Mouse (Mus musculus) right cerebral cortex, postnatal 10 days (tissue): ENCODE results near the gene Cryba1.
"Not testable (repeated sequence)": the region's sequence is repeated elsewhere in the genome, so short reads cannot be mapped to it uniquely, and the experiment has no call there.

ENCODE experiments used
- DNase-seq, 2 experiments: peaks; one replicate each; pipeline ENCODE4 v3.0.0; 2021; ENCODE audit warnings: low spot score in 2 of 2

Gene Cryba1

DNA sequence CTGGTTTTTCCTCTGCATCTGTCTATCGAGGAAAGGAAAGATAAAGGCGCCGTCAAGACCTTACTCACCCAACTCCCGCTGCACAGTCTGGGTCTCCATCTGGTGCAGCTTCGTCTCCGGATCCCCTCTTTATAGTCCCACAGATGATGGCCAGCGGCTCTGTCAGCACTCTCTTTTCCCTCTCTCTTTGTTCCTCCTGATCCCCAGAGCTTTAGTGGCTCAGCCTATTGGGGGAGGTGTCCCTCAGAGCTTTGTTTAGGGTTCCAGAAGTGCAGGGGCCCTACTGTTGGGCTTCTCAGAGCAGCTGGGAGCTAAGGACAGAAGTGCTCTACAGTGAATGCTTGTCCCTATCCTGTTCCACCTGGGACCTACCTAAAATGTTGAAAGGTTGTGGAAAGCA lies at the start of gene Cryba1:
TSS of gene Cryba1 (minus strand) at position 101 of the 400 bp plus-strand sequence.
- no peak for DNase-seq

- no peak for DNase-seq
Observed at GRCm38 (mm10) chr11:77771879-77772713, 47.0 kb upstream of the Cryba1 start.

- no peak for DNase-seq
Observed at GRCm38 (mm10) chr11:77770346-77770745, 45.3 kb upstream of the Cryba1 start.

DNA sequence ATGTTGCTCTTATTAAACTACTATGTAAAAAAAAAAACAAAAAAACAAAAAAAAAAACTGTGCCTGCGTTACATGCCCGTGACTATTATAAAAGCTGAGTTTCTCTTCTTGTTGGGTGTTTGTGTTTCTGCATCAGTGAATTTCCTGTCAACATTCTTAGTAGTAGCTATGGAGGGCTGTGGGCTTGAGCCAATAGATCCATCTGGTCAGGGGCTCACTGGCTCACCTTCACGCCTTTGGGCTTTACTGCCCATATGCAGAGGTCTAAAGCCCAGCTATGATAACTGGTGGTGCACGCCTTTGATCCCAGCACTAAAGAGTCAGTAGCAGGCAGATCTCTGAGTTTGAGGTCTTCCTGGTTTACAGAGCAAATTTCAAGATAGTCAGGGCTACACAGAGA lies 44.4 kb upstream of the Cryba1 start:
- peak in 1 of 2 experiments; percentile 8 for DNase-seq

GRCm38 (mm10) chr11:77766351-77767001 lies 41.4 kb upstream of the Cryba1 start:
- peak; percentile 62 to 65 for DNase-seq

DNA sequence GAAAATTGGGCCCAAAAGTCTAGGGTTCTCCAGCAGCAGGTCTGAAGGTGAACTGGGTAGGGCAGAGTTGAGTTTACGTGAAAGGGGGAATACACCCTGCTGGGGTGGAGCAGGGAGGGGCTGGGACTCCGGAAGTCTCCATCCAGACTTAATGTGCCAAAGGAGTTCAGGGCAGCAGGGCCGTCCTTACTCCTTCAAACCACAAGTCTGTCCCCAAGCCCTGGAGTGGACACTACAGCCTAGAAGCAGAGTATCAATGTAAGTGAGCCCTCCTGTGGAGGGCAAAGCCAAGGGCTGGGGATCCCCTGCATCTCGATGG lies 40.3 kb upstream of the Cryba1 start:
- peak in 1 of 2 experiments; percentile 31 for DNase-seq

GRCm38 (mm10) chr11:77764694-77765458 lies 39.8 kb upstream of the Cryba1 start:
- DNase-seq, result peak; percentile 52 to 64

DNA sequence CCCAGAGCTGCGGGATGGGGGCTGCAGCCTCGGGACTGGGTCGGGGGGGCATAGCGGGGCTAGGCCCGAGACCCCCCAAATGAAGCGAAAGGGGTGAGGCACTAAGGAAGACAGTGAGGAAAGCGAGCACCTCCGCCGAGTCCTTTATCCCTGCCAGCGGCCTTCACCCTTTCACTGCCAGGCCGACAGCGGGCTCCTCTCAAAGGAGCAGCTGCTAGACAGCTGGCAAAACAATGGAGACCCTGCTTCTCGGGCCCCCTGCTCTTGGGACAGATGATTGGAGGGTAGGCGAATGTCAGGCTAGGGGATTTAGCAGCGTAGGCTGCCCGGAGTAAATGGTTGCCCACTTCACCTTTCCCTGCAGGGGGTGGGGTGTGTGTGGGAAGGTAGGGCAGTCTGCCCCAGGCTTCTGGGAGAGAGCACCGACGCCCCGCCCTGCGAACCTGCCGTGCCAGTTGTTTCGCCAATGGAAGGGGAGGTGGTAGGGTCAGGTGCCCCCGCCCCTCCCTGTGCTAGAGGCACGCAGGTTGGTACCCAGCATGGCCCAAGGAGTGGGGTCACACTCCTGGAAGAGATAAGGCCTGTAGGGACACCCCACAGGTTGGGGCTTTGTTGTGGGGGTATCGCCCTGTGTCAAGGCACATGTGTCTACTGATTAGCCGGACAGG lies 38.7 kb upstream of the Cryba1 start:
- peak; percentile 57 to 65 for DNase-seq

DNA sequence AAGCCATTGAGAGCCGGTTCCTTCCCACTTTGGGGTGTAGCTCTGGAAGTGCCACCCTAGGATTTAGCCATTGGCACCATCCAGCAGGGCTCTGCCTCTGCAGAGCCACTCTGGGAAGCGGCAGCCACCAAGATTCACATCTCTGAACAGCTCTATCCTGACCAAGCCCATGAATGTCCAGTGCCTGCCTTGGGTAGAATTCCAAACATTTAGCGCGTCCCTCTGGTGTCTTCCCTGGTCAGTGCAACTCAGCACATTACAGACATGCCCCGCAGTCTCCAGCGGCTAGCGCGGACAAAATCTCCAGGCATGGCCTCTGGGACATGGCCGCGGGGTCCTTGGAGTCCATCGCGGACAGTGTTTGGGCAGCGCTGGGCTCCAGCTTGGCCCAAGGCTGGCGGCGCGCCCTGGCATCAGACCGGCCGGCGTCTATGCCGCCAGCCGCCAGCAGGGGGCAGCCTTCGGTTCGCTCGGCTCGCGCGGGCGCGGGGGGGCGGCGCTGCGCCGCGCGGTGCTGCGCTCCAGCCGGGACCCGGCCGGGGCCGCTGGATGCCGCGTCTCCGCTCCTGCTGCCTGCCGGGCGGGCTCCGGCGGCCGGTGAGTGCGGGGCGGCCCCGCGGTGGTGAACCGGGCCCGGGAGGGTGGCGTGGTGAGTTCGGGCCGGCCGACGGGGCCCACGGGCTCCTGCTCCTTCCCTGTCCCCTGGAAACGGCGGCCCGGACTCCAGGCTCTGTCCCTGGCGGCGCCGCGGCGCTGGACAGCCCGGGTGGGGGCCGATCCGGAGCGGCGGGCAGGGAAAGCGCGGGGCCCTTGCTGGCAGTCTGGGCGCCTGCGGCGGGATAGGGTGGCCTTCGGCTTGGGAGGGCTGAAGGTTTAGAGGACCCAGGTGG lies 37.9 kb upstream of the Cryba1 start, which contains the start of gene Myo18a:
TSS of gene Myo18a (plus strand) at position 464 of the 890 bp plus-strand sequence.
- DNase-seq, result peak; percentile 83 to 87

GRCm38 (mm10) chr11:77760031-77760430 lies 34.9 kb upstream of the Cryba1 start:
- no peak for DNase-seq

DNA sequence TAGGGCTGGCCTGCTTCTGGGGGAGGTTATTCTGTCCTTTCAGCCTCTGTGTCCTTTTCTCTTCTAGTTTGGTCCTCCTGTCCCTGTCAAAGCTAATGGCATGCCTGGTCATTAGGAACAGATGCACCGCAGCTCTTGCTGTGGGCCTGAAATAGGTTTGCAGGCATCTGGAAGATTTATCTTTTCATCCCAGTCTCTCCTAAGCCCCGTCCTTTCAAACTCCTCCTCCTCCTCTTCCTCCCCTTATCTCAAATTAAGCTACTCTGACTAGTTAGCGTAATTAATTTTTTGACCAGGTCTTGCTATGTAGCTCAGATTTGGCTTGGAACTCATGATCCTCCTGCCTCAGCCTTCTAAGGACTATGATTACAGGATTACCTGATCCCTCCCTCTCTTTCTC lies 28.4 kb upstream of the Cryba1 start:
- no peak for DNase-seq

DNA sequence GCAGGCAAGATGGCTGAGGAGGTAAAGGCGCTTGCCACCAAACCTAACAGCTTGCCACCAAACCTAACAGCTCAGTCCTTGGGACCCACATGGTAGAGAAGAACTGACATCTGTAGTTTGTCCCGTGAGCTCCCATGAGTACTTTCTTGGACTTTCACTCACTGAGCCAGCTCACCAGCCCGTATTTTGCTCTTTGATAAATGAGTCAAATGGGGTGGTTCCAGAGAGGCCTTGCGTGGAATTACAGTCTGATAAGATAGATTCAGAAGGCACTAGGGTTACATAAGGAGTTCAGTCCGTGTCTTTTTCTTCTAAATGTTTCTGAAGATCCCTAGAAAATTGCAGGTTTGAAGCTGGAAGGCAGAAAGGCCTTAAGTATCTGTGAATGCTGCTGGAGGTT lies 27.4 kb upstream of the Cryba1 start:
- no peak for DNase-seq

DNA sequence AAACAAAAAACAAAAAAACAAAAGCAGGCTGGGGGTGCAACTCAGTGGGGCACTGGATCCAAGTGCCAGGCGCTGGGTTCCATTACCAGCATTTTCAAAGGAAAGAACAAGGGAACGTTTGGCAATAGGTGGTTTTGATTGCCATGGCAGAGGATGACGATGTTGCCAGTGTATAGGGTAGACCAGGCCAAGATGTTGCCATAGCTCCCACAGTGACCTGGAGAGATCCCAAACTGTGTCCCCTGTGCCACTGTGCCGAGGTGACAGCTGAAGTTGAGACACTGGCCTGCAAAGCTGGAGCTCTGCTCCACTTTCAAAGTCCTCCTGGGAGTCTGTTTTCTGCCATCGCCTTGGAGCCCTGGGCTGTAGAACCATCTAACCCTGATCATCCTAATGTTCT lies 23.9 kb upstream of the Cryba1 start:
- peak in 1 of 2 experiments; percentile 47 for DNase-seq

DNA sequence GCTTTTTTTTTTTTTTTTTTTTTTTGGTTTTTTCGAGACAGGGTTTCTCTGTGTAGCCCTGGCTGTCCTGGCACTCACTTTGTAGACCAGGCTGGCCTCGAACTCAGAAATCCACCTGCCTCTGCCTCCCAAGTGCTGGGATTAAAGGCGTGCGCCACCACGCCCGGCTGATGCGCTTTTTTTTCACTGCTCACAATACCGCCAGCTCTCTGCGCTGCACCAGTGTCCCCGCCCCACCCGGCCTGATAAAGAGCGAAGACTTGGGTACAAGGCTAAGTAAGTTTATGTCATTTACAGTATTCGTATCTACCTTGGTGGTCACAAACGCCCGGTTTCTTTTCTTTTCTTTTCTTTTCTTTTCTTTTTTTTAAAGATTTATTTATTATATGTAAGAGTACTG lies 22.0 kb upstream of the Cryba1 start:
- DNase-seq, result not testable (repeated sequence)

- no peak for DNase-seq
Observed at GRCm38 (mm10) chr11:77746652-77747051, 21.6 kb upstream of the Cryba1 start.

DNA sequence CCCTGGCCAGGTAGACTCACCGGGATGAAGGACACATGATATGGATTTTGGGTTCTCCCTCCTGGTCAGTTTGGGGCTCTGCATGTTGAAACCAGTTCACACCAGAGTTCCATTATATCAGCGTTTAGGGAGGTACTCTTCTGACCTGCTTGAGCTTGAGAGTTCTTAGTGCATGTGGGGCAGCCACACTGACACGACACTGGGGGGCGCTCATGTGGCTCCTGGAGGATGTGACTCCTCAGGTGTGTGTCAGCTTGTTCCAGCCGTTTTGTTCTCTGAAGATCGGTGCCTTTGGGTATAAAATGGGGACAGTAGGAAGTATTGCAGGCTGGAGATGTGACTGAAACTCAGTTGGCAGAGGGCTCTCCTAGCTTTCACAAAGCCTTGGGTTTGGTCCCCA lies 18.9 kb upstream of the Cryba1 start:
- no peak for DNase-seq

GRCm38 (mm10) chr11:77738555-77738954 lies 13.5 kb upstream of the Cryba1 start:
- no peak for DNase-seq

DNA sequence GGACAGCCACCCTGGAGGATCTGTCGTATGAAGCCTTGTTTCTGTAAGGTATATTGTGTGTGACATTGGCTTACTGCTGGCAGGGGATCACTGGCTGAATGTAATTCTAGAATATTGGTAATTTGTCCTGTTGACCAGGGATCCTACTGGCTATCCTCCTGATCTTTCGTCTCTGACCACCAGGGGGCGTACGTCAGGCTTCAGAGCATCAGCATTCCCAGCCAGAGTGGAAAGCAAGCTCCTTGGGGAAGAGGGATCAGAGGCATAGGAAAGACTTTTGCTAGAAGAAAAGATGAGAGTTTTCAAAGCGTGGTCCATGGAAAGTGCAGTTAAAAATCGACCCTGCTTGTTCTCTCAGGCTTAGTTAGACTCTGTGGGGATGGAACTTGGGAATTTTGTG lies 12.2 kb upstream of the Cryba1 start:
- peak; percentile 77 to 88 for DNase-seq

DNA sequence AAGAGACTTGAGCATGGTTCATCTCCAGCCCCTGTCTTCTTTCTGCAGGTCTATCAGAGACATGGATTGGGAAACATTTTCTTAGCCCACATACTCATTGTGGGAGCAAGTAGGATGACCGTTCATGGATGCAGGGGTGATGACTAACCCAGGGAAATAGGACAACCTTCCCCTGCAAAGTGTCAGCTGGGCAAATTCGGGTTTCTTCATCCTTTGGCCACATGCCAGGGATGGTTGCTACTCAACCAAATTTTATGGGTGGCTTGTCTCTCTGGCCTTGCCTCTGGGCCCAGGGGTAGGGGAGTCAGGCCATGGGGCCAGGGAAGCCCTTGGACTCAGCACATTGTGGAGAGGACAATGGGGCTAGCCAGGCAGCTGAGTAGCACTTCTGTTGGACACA lies 3.5 kb upstream of the Cryba1 start:
- no peak for DNase-seq

- peak in 1 of 2 experiments; percentile 36 for DNase-seq
Observed at GRCm38 (mm10) chr11:77724766-77725165, 317 bp downstream of the Cryba1 start.

- no peak for DNase-seq
Observed at GRCm38 (mm10) chr11:77721389-77721788, 3.7 kb downstream of the Cryba1 start.
